ENCODE assay signal across 13 mouse cellular contexts in genomic region chr4:67574816-67575215, GRCm38 (mm10).
"Had no signal": no experiment of that assay in that cellular context is flagged by ENCODE, and none has a peak within 500 bp of the region (broad histone marks: within the 10 kb centered on the region; RNA-seq: fewer than 3 reads in every experiment).

No protein-coding gene starts in this region.

- DNase-seq: kidney, adult 2 months; kidney, postnatal 14 days; lung, embryonic 14.5 days; lung, postnatal 10 days; right cerebral cortex, postnatal 25 days; thymus, postnatal 4 days had no signal

- H3K4me3 ChIP-seq: kidney, embryonic 15.5 days; limb, embryonic 10.5 days; liver, embryonic 15.5 days; midbrain, embryonic 12.5 days; myocyte; neural tube, embryonic 15.5 days had no signal

- H3K9me3 ChIP-seq: kidney, embryonic 15.5 days; limb, embryonic 10.5 days; liver, embryonic 15.5 days; midbrain, embryonic 12.5 days; neural tube, embryonic 15.5 days had no signal

- H3K4me1 ChIP-seq: kidney, embryonic 15.5 days; limb, embryonic 10.5 days; liver, embryonic 15.5 days; midbrain, embryonic 12.5 days; neural tube, embryonic 15.5 days had no signal

- H3K9ac ChIP-seq: kidney, embryonic 15.5 days; liver, embryonic 15.5 days; lung, embryonic 14.5 days; midbrain, embryonic 12.5 days; neural tube, embryonic 15.5 days had no signal

- H3K27me3 ChIP-seq: kidney, embryonic 15.5 days; liver, embryonic 15.5 days; midbrain, embryonic 12.5 days; neural tube, embryonic 15.5 days had no signal

- H3K27ac ChIP-seq: kidney, embryonic 15.5 days; limb, embryonic 10.5 days; liver, embryonic 15.5 days; midbrain, embryonic 12.5 days; neural tube, embryonic 15.5 days had no signal

- H3K4me2 ChIP-seq: kidney, embryonic 15.5 days; liver, embryonic 11.5 days; liver, embryonic 15.5 days; lung, embryonic 14.5 days; midbrain, embryonic 12.5 days; neural tube, embryonic 15.5 days had no signal

- H3K36me3 ChIP-seq: kidney, embryonic 15.5 days; limb, embryonic 10.5 days; liver, embryonic 15.5 days; midbrain, embryonic 12.5 days; neural tube, embryonic 15.5 days had no signal
